Mouse (Mus musculus): ENCODE results near the gene Prdm12.

- TF ChIP-seq CTCF (IDR thresholded peaks at IDR 0.05) (no peak), EP300 (IDR thresholded peaks at IDR 0.05) (no peak)
Measured at GRCm38 (mm10) chr2:31670551-31671035, 30.8 kb downstream of the Prdm12 start, which contains the start of gene Exosc2.

All from lung, postnatal 0 days (tissue).